Mouse (Mus musculus): Measurements from ENCODE around the gene Zscan20. TPM values are rescaled to one million over a fixed set of nuclear protein-coding genes. Genes with fewer than 3 reads are reported as not detected.
"Not testable (repeated sequence)": the region's sequence is repeated elsewhere in the genome, so short reads cannot be mapped to it uniquely, and the experiment has no call there.

Gene Zscan20
- polyA plus RNA-seq, 1 experiment from 2014 or later: 3.5 TPM

DNA sequence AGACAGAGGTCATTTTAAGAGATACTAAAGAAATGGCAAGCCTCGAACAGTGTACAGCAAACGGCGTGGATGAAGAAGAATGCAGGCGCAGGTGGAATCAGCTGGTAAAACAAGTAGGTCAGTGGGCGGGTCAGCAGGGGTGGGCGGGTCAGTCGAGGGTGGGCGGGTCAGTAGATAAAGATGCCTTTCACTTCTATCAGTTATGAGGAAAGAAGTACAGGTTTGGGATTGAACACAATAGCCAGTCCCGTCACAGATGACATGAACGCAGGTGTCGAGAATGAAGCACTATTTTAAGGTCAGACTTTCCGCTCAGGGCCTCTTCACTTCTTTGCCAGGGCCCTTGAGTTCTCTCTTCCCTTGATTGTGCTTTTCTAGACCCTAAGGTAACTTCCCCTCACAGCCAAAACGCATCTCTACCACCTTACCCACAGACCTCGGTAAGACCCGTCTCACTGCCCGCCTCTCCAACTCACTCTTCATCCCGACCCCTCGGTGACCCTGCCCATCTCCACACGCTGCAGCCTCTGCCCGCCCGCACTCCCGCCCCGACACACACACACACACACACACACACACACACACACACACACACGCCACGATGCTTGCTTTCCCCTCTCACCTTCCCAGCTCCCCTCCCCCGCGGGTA lies 498 bp downstream of the Zscan20 start:
- peak overlapping the region; percentile 40 for H3K9ac ChIP-seq
- H3K4me2 ChIP-seq (replicated peaks): peak overlapping the region; percentile 80
- WGBS: 4% methylated on average over 26 of the region's 27 CpGs
- peaks cover 5% of the 10 kb centered on the region for H3K4me1 ChIP-seq (replicated peaks)
- 0 out of 2 replicates have a peak, but pooled peaks cover 2% of the 10 kb centered on the region for H3K36me3 ChIP-seq
- H3K27ac ChIP-seq: no peak overlapping the region
- H3K9me3 ChIP-seq: no peaks in the 10 kb centered on the region
- H3K27me3 ChIP-seq (replicated peaks): no peaks in the 10 kb centered on the region
- H3K4me3 ChIP-seq (replicated peaks): peak overlapping the region; percentile 66
- peak; percentile 62 for ATAC-seq

DNA sequence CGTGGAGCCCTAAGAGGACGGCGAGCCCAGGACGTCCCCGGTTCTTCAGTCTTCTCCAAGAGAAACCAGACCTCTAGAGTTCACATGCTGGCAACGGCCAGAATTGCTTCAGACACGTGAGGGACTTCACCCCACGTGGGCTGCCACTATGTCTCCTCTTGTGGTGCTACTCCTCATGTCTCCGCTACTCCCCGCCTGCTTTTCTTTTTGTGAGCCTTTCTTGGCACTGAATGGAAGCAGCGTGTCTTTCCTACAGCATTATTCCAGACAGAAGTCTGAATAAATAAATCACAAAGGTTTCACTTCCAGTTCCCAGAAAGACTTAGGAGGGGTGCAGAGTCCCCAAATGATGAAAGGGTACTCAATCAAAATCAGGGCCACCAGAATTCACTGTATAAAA lies 2.2 kb downstream of the Zscan20 start:
- no peak for ATAC-seq
- H3K36me3 ChIP-seq: peaks cover 7% of the 10 kb centered on the region; the same call in 1 of the 2 replicates
- no peak overlapping the region for H3K27ac ChIP-seq
- no peaks in the 10 kb centered on the region for H3K27me3 ChIP-seq (replicated peaks)
- H3K4me3 ChIP-seq (replicated peaks): no peak overlapping the region
- no peak overlapping the region for H3K9ac ChIP-seq
- peaks cover 5% of the 10 kb centered on the region for H3K4me1 ChIP-seq (replicated peaks)
- H3K4me2 ChIP-seq (replicated peaks): no peak overlapping the region
- no peaks in the 10 kb centered on the region for H3K9me3 ChIP-seq
- WGBS: 80% methylated on average over 11 of the region's 11 CpGs

DNA sequence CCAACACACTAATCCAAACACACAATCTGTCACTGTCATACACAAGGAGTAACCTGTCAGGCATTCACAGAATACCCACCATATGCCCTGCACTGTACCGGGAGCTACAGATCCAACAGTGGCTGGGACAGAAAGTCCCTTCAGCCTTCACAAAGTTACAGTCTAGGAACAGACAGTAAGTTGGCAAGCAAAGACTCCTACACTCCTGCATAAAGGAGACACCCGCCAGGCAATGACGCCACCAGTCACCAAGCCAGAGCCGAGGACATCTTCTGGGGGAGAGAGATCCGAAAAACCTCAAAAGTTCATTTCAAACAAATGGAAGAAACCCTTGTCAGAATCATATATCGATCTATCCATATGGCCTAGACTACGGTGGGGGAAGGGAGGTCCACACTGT lies 3.3 kb downstream of the Zscan20 start:
- 94% methylated on average over 7 of the region's 7 CpGs for WGBS

DNA sequence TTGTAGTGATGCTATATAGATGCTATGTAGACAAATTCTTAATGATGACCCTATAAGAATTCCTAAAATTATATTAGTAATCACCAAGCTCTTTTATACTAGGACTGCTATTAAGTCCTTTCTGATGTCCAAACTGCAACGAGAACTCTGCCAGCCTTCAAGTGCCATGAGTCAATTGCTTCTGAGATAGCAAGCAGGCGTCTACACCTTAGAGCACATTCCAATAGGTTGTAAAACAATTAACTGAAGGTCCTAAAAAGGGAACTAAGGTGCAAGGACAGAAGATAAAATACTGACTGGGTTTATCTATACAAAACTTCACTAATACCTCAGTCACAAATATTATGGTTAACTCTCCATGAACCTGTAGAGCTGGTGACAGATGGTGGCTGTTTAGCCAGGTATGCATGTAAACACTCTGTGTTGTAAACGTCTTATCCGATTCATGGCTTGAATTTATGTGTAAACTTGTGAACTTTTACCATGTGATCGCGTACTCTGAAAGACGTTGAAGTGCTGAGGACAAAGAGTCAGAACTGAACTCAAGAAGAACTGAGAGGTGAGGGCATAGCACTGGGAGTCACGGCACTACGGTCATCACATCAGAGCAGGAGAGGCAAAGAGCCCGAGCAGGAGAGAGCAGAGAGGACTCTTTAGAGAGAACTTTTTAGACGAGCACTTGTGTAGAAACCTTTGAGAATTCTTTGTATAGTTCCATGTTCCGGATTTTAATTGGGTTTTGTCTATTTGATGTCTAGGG lies 11.9 kb downstream of the Zscan20 start:
- Histone ChIP-seq H3K27me3 (replicated peaks) (no peaks in the 10 kb centered on the region), H3K4me3 (replicated peaks) (no peak overlapping the region), H3K4me2 (replicated peaks) (no peak overlapping the region), H3K4me1 (replicated peaks) (no peaks in the 10 kb centered on the region), H3K27ac (no peak overlapping the region), H3K36me3 (no peaks in the 10 kb centered on the region), H3K9ac (no peak overlapping the region), H3K9me3 (no peaks in the 10 kb centered on the region)
- WGBS: 35% methylated on average over 12 of the region's 12 CpGs
- ATAC-seq: peak; percentile 83

More for the DNA sequence above, 3.3 kb downstream of the Zscan20 start:
- H3K4me3 ChIP-seq (replicated peaks): no peak overlapping the region
- no peak for ATAC-seq
- no peaks in the 10 kb centered on the region for H3K27me3 ChIP-seq (replicated peaks)
- peaks cover 7% of the 10 kb centered on the region; the same call in 1 of the 2 replicates for H3K36me3 ChIP-seq
- peaks cover 5% of the 10 kb centered on the region for H3K4me1 ChIP-seq (replicated peaks)
- no peak overlapping the region for H3K4me2 ChIP-seq (replicated peaks)
- no peak overlapping the region for H3K9ac ChIP-seq
- H3K9me3 ChIP-seq: no peaks in the 10 kb centered on the region
- H3K27ac ChIP-seq: no peak overlapping the region

DNA sequence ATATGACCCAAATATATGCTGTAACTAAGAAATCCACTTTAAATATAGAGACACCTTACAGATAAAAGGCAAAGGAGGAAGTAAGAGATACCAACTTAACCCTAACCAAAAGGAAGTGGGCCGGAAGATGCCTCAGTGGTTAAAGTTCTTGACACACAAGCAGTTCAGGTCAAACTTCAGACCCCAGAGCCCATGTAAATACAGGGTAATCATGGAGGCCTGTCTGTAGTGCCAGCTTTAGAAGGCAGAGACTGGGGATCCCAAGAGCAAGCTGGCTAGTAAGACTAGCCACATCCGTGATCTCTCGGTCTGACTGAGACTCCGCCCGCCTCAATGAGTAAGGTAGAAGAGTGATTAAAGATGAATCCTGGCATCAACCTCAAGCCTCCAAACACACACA lies 15.8 kb downstream of the Zscan20 start:
- Histone ChIP-seq H3K36me3 (peaks cover 8% of the 10 kb centered on the region; the same call in 1 of the 2 replicates), H3K4me1 (replicated peaks) (no peaks in the 10 kb centered on the region), H3K27ac (no peak overlapping the region), H3K4me3 (replicated peaks) (no peak overlapping the region), H3K27me3 (replicated peaks) (no peaks in the 10 kb centered on the region), H3K9me3 (no peaks in the 10 kb centered on the region), H3K4me2 (replicated peaks) (no peak overlapping the region), H3K9ac (no peak overlapping the region)
- ATAC-seq: no peak
- WGBS: 90% methylated on average over 5 of the region's 5 CpGs

DNA sequence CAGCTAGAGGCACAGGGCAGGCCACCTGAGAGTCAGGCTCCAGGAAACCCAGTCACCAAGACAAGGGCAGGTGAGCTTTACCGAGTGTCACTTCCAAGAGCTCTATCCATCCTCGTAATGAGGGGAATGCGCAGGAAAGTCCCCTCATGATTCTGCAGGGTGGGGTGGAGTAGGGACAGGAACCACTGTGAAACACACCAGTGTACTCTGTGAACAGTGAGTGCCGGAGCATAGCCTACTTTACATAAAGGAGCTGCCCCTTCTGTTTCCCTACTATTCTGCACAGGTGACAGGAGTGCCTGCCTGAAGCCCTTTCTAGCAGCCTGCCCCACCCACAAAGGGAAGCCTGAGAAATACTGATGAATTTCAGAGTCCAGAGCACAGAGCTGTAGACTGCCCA lies 16.6 kb downstream of the Zscan20 start:
- no peak overlapping the region for H3K4me3 ChIP-seq (replicated peaks)
- no peak for ATAC-seq

DNA sequence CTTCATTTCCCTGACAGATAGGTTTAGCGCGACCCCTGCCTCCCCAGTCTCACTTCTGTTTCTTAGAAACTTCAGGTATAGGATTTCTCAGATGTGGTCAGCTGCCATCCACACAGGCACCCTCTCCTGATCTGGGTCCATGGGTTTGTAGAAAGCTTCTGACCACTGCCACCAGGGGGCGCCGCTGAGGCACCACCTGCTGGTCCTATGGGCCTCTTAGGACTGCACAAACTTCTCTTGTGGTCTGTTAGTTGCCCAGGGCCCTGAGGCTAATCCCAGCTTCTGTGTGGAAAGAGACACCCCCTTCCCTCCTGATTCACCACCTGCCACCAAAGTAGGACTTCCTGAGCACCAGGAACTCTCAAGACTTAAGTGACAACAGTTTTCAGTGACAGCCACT lies 30.7 kb downstream of the Zscan20 start:
- H3K36me3 ChIP-seq: peaks cover 32% of the 10 kb centered on the region
- H3K9me3 ChIP-seq: peaks cover 10% of the 10 kb centered on the region
- ATAC-seq: no peak
- no peak overlapping the region for H3K4me3 ChIP-seq (replicated peaks)
- WGBS: 57% methylated on average over 4 of the region's 4 CpGs
- no peak overlapping the region for H3K4me2 ChIP-seq (replicated peaks)
- H3K27ac ChIP-seq: no peak overlapping the region
- no peaks in the 10 kb centered on the region for H3K4me1 ChIP-seq (replicated peaks)
- H3K27me3 ChIP-seq (replicated peaks): no peaks in the 10 kb centered on the region
- no peak overlapping the region for H3K9ac ChIP-seq

More for the DNA sequence above, 16.6 kb downstream of the Zscan20 start:
- 92% methylated on average over 4 of the region's 4 CpGs for WGBS
- no peak overlapping the region for H3K27ac ChIP-seq
- H3K9me3 ChIP-seq: no peaks in the 10 kb centered on the region
- H3K4me1 ChIP-seq (replicated peaks): no peaks in the 10 kb centered on the region
- no peaks in the 10 kb centered on the region for H3K27me3 ChIP-seq (replicated peaks)
- H3K4me2 ChIP-seq (replicated peaks): no peak overlapping the region
- no peak overlapping the region for H3K9ac ChIP-seq
- peaks cover 12% of the 10 kb centered on the region; the same call in 1 of the 2 replicates for H3K36me3 ChIP-seq

DNA sequence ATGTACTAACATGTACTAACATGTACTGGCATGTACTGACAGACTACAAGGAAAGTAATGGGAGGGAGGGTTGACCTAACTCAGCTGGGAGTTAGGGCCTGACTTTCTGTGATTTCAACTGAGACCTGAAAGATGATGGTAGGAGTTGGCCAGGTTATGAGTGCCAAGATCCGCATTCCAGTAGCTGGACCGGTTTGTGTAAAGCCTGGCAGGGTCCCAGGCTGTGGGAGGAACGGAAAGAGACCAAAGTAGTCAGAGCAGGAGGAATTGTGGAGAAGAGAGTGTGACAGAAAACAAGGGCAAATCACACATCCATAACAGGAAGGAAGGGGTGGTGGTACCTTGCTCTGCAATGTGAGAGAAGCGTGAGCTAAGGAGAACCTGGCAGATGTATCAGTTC lies 34.1 kb downstream of the Zscan20 start:
- no peak overlapping the region for H3K9ac ChIP-seq
- H3K27me3 ChIP-seq (replicated peaks): no peaks in the 10 kb centered on the region
- 82% methylated on average over 4 of the region's 4 CpGs for WGBS
- peaks cover 8% of the 10 kb centered on the region for H3K36me3 ChIP-seq
- H3K4me1 ChIP-seq (replicated peaks): no peaks in the 10 kb centered on the region
- no peak for ATAC-seq
- H3K4me3 ChIP-seq (replicated peaks): no peak overlapping the region
- no peak overlapping the region for H3K4me2 ChIP-seq (replicated peaks)
- no peak overlapping the region for H3K27ac ChIP-seq
- H3K9me3 ChIP-seq: no peaks in the 10 kb centered on the region

DNA sequence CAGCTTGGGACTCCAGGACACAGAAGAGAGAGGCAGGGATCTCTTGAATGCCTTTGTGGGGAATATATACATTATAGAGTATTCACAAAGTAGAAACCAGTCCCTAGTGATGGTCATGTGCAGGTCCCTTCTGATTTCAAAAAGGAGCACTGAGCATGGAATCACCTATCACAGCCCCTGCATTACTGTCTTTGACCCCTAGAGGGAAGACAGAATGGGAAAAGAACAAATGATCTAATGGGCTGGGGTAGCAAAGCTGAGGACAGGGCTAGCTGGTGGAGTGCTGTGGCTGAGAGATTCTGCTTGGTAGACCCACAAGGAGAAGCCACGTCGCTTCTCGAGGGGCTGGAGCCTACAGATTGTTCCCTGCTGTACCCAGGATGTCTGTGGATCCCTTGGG lies 49.6 kb downstream of the Zscan20 start:
- 79% methylated on average over 3 of the region's 3 CpGs for WGBS
- no peaks in the 10 kb centered on the region for H3K9me3 ChIP-seq
- H3K4me3 ChIP-seq (replicated peaks): no peak overlapping the region
- no peaks in the 10 kb centered on the region for H3K36me3 ChIP-seq
- no peaks in the 10 kb centered on the region for H3K27me3 ChIP-seq (replicated peaks)
- no peaks in the 10 kb centered on the region for H3K4me1 ChIP-seq (replicated peaks)
- H3K9ac ChIP-seq: no peak overlapping the region
- no peak overlapping the region for H3K4me2 ChIP-seq (replicated peaks)
- H3K27ac ChIP-seq: no peak overlapping the region
- ATAC-seq: no peak

DNA sequence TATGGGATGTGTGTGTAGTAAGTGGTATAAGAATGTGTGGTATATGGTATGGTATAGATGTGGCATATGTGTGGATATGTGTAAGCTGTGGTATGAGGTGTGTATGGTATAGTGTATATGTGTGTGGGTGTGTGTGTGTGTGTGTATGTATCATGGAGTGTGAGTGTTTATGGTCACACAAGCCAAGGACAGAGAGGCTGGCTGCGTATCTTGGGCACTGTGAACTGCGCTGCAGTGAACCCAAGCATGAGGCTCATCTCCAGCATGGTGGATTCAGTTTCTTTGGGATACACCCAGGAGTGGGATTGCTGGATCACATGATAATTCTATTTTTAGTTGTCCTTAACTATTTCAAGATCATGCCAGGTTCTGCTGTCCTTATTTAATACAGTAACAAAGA lies 55.7 kb downstream of the Zscan20 start:
- no peaks in the 10 kb centered on the region for H3K4me1 ChIP-seq (replicated peaks)
- WGBS: 83% methylated on average over 2 of the region's 2 CpGs
- H3K27me3 ChIP-seq (replicated peaks): no peaks in the 10 kb centered on the region
- H3K9ac ChIP-seq: no peak overlapping the region
- ATAC-seq: no peak
- H3K36me3 ChIP-seq: no peaks in the 10 kb centered on the region
- no peaks in the 10 kb centered on the region for H3K9me3 ChIP-seq
- no peak overlapping the region for H3K4me2 ChIP-seq (replicated peaks)
- no peak overlapping the region for H3K27ac ChIP-seq
- H3K4me3 ChIP-seq (replicated peaks): no peak overlapping the region

DNA sequence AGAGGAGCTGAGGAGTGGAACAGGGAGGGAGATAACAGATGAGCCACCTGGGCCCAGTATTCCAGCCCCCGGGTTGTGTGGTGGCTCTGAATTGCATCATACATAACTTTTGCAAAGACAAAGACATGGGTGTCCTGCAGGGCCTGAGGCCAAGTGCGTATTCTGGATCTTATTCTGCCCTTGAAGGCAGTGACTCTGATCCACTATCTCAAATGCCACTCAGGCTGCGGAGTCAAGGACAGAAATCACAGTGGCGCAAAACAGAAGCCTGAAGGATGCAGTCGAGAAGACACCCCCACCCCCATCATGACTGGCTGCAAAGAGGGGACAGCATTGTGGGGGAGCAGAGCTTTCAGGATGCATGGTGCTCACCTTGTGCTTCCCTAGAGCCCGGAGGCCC lies 59.1 kb downstream of the Zscan20 start:
- no peak overlapping the region for H3K4me2 ChIP-seq (replicated peaks)
- no peaks in the 10 kb centered on the region for H3K27me3 ChIP-seq (replicated peaks)
- ATAC-seq: no peak
- no peak overlapping the region for H3K9ac ChIP-seq
- H3K27ac ChIP-seq: no peak overlapping the region
- no peaks in the 10 kb centered on the region for H3K9me3 ChIP-seq
- H3K4me1 ChIP-seq (replicated peaks): no peaks in the 10 kb centered on the region
- 85% methylated on average over 6 of the region's 6 CpGs for WGBS
- no peaks in the 10 kb centered on the region for H3K36me3 ChIP-seq
- no peak overlapping the region for H3K4me3 ChIP-seq (replicated peaks)

DNA sequence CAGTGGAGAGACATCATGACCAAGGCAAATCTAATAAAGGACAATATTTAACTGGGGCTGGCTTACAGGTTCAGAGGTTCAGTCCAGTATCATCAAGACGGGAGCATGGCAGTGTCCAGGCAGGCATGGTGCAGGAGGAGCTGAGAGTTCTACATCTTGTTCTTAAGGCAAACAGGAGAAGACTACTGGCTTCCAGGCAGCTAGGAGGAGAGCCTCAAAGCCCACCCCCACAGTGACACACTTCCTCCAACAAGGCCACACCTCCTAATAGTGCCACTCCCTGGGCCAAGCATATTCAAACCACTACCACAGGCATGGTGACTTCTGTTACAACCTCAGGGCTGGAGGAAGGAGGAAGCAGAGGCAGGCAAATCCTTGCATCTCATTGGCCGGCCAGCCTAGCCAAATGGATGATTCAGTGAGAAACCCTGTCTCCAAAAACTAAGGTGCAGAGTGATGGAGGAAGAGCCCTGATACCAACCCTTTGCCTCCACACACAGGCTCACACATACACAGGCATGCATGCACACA lies 65.9 kb downstream of the Zscan20 start:
- 71% methylated on average over 2 of the region's 2 CpGs for WGBS
- not testable (repeated sequence) for H3K9ac ChIP-seq; H3K4me2 ChIP-seq (replicated peaks); H3K27ac ChIP-seq; H3K27me3 ChIP-seq (replicated peaks); H3K36me3 ChIP-seq; ATAC-seq; H3K4me1 ChIP-seq (replicated peaks); H3K9me3 ChIP-seq; H3K4me3 ChIP-seq (replicated peaks)
